In genomic region chr7:114063534-114063933, GRCm38 (mm10) we compare ENCODE assay signal across 15 mouse cellular contexts. TPM values are rescaled to one million over a fixed set of nuclear protein-coding genes. Genes with fewer than 3 reads are reported as not detected.
A peak's percentile ranks its signal among the peaks of the same experiment; 100 is the strongest.
DNase-seq lines count a peak whose midpoint lies in the region; ATAC-seq lines count a peak whose summit lies in the region.
"Had no signal": no experiment of that assay in that cellular context is flagged by ENCODE, and none has a peak within 500 bp of the region (broad histone marks: within the 10 kb centered on the region; RNA-seq: fewer than 3 reads in every experiment).

No protein-coding gene starts in this region.

- H3K27ac ChIP-seq in heart, embryonic 11.5 days (ENCODE audit: low read depth, low read length), result no peak overlapping the region
- H3K27ac ChIP-seq in heart, embryonic 16.5 days (ENCODE audit: low read length), result 0 out of 2 replicates have a peak overlapping the region, but pooled peaks have one; percentile 2
- H3K27ac ChIP-seq in midbrain, embryonic 13.5 days, result no peak overlapping the region
- H3K27ac ChIP-seq in forebrain, embryonic 10.5 days, result no peak overlapping the region
- H3K27ac ChIP-seq: embryonic facial prominence, embryonic 12.5 days; forebrain, embryonic 12.5 days; intestine, embryonic 15.5 days had no signal

- H3K27me3 ChIP-seq in heart, embryonic 11.5 days (ENCODE audit: control insufficient read depth, insufficient read depth, low read length), result no peaks in the 10 kb centered on the region
- no peaks in the 10 kb centered on the region for H3K27me3 ChIP-seq in heart, embryonic 16.5 days (ENCODE audit: control insufficient read depth, insufficient read depth, low read length)
- no peaks in the 10 kb centered on the region for H3K27me3 ChIP-seq in midbrain, embryonic 13.5 days
- H3K27me3 ChIP-seq in forebrain, embryonic 10.5 days (ENCODE audit: poor library complexity, severe bottlenecking), result no peaks in the 10 kb centered on the region
- H3K27me3 ChIP-seq: embryonic facial prominence, embryonic 12.5 days; forebrain, embryonic 12.5 days; intestine, embryonic 15.5 days; megakaryocyte, embryonic 14.5 days had no signal

- no peaks in the 10 kb centered on the region for H3K9me3 ChIP-seq in heart, embryonic 11.5 days (replicated peaks; ENCODE audit: control insufficient read depth, low read length)
- no peaks in the 10 kb centered on the region for H3K9me3 ChIP-seq in heart, embryonic 16.5 days (replicated peaks; ENCODE audit: control insufficient read depth, low read length)
- no peaks in the 10 kb centered on the region for H3K9me3 ChIP-seq in midbrain, embryonic 13.5 days
- no peaks in the 10 kb centered on the region for H3K9me3 ChIP-seq in forebrain, embryonic 10.5 days
- H3K9me3 ChIP-seq: embryonic facial prominence, embryonic 12.5 days; forebrain, embryonic 12.5 days; intestine, embryonic 15.5 days; megakaryocyte, embryonic 14.5 days had no signal

- WGBS in heart, embryonic 11.5 days (ENCODE audit: insufficient replicate concordance), result 36% methylated on average over 8 of the region's 8 CpGs
- 28% methylated on average over 8 of the region's 8 CpGs for WGBS in heart, embryonic 16.5 days
- WGBS in midbrain, embryonic 13.5 days, result 75% methylated on average over 8 of the region's 8 CpGs
- WGBS in forebrain, embryonic 10.5 days, result 80% methylated on average over 8 of the region's 8 CpGs

- no peak overlapping the region for H3K9ac ChIP-seq in heart, embryonic 11.5 days (ENCODE audit: low read depth, low read length)
- no peak overlapping the region for H3K9ac ChIP-seq in heart, embryonic 16.5 days (ENCODE audit: low read length)
- H3K9ac ChIP-seq in midbrain, embryonic 13.5 days (replicated peaks), result no peak overlapping the region
- H3K9ac ChIP-seq: embryonic facial prominence, embryonic 12.5 days; forebrain, embryonic 12.5 days; intestine, embryonic 15.5 days had no signal

- peak; percentile 44 to 66 for DNase-seq in heart, adult 18-20 months
- DNase-seq in urinary bladder, postnatal 14 days (ENCODE audit: low spot score), result peak; percentile 34
- DNase-seq in urinary bladder, adult 18-20 months (ENCODE audit: low spot score in 2 of 2), result no peak
- DNase-seq in ovary, postnatal 36 days (ENCODE audit: low spot score), result no peak
- no peak for DNase-seq in forebrain, embryonic 10.5 days (ENCODE audit: extremely low spot score, low spot score)
- DNase-seq: adrenal gland, postnatal 10 days; cerebellum, adult 11-12 months had no signal

- no peaks in the 10 kb centered on the region for H3K36me3 ChIP-seq in heart, embryonic 11.5 days (ENCODE audit: control insufficient read depth, insufficient read depth, low read length)
- no peaks in the 10 kb centered on the region for H3K36me3 ChIP-seq in heart, embryonic 16.5 days (ENCODE audit: control insufficient read depth, insufficient read depth)
- no peaks in the 10 kb centered on the region for H3K36me3 ChIP-seq in midbrain, embryonic 13.5 days
- no peaks in the 10 kb centered on the region; the same call in 1 of the 2 replicates for H3K36me3 ChIP-seq in forebrain, embryonic 10.5 days (replicated peaks)
- H3K36me3 ChIP-seq: embryonic facial prominence, embryonic 12.5 days; forebrain, embryonic 12.5 days; intestine, embryonic 15.5 days had no signal

- no peak overlapping the region for H3K4me2 ChIP-seq in heart, embryonic 11.5 days
- peak overlapping the region; percentile 24; the same call in 1 of the 2 replicates for H3K4me2 ChIP-seq in heart, embryonic 16.5 days (ENCODE audit: low read depth, low read length)
- H3K4me2 ChIP-seq in midbrain, embryonic 13.5 days (replicated peaks), result no peak overlapping the region
- H3K4me2 ChIP-seq: embryonic facial prominence, embryonic 12.5 days; forebrain, embryonic 12.5 days; intestine, embryonic 15.5 days had no signal

- H3K4me3 ChIP-seq in heart, embryonic 11.5 days (ENCODE audit: low read depth, low read length), result no peak overlapping the region
- no peak overlapping the region for H3K4me3 ChIP-seq in heart, embryonic 16.5 days (ENCODE audit: low read length)
- H3K4me3 ChIP-seq in midbrain, embryonic 13.5 days (replicated peaks), result no peak overlapping the region
- H3K4me3 ChIP-seq in forebrain, embryonic 10.5 days, result no peak overlapping the region
- H3K4me3 ChIP-seq: embryonic facial prominence, embryonic 12.5 days; forebrain, embryonic 12.5 days; intestine, embryonic 15.5 days; megakaryocyte, embryonic 14.5 days; myocyte had no signal

- H3K4me1 ChIP-seq in heart, embryonic 11.5 days (ENCODE audit: control insufficient read depth, insufficient read depth, low read length), result peaks cover 32% of the 10 kb centered on the region
- peaks cover 35% of the 10 kb centered on the region for H3K4me1 ChIP-seq in heart, embryonic 16.5 days (ENCODE audit: control insufficient read depth, insufficient read depth, low read length)
- peaks cover 21% of the 10 kb centered on the region for H3K4me1 ChIP-seq in midbrain, embryonic 13.5 days (replicated peaks)
- H3K4me1 ChIP-seq in forebrain, embryonic 10.5 days, result peaks cover 25% of the 10 kb centered on the region

- no peak for ATAC-seq in heart, embryonic 11.5 days (replicated peaks; ENCODE audit: insufficient number of reproducible peaks, low FRiP score, low TSS enrichment)
- peak; percentile 47; the same call in 1 of the 2 replicates for ATAC-seq in heart, embryonic 16.5 days (replicated peaks; ENCODE audit: extremely low read depth, insufficient read depth, low FRiP score)
- ATAC-seq in midbrain, embryonic 13.5 days, result no peak
- ATAC-seq: intestine, embryonic 15.5 days had no signal

RNA-seq across cellular contexts. Expression of gene Rras2, which starts 54.0 kb away (rescaled TPM):
- 10 to 100 TPM; 48.8 to 55.6 TPM for total RNA-seq in heart, adult 18-20 months (2021)
- 53.9 and 56.8 TPM in 2 replicates for polyA plus RNA-seq in heart, embryonic 11.5 days (2014; fragmentation: Nextera tagmentation; extraction: Ambion mirVana)
- polyA plus RNA-seq in heart, embryonic 16.5 days (2015; fragmentation: Nextera tagmentation; extraction: Ambion mirVana), result 42.0 and 46.8 TPM in 2 replicates
- 18.6 and 21.6 TPM in 2 replicates for polyA plus RNA-seq in midbrain, embryonic 13.5 days (2015; fragmentation: Nextera tagmentation; extraction: Ambion mirVana)
- 23.7 and 27.3 TPM in 2 replicates for polyA plus RNA-seq in forebrain, embryonic 10.5 days (2016; fragmentation: Nextera tagmentation; extraction: Ambion mirVana)

Comparison
In these comparisons a context has a peak if more than half of its experiments do, and no peak if none do; other contexts are left out.
1. DNase-seq: peak in heart, adult 18-20 months (2 of 2) and urinary bladder, postnatal 14 days (single experiment); none in urinary bladder, adult 18-20 months (0 of 2), ovary, postnatal 36 days (single experiment) and forebrain, embryonic 10.5 days (single experiment).